Mouse (Mus musculus) MEL (cell line): ENCODE data around the gene Rnaseh2c.

Source experiments
- HCFC1 ChIP-seq: IDR thresholded peaks from 2 replicates; pipeline ENCODE4 v1.6.1; 2012; ENCODE audit warnings: low read depth, mild to moderate bottlenecking, inconsistent platforms, low read length, improper control_type of control experiment, moderate library complexity
- SMC3 ChIP-seq: IDR thresholded peaks from 2 replicates; pipeline ENCODE4 v1.6.1; 2011; ENCODE audit warnings: low read depth, low read length, improper control_type of control experiment
- TCF12 ChIP-seq: IDR thresholded peaks from 2 replicates; pipeline ENCODE4 v1.6.1; 2014; ENCODE audit warnings: low read depth, mild to moderate bottlenecking, inconsistent platforms, low read length, improper control_type of control experiment, moderate library complexity
- ZNF384 ChIP-seq: IDR thresholded peaks from 2 replicates; pipeline ENCODE4 v1.6.1; 2012; ENCODE audit warnings: low read depth, mild to moderate bottlenecking, inconsistent platforms, low read length, improper control_type of control experiment

DNA sequence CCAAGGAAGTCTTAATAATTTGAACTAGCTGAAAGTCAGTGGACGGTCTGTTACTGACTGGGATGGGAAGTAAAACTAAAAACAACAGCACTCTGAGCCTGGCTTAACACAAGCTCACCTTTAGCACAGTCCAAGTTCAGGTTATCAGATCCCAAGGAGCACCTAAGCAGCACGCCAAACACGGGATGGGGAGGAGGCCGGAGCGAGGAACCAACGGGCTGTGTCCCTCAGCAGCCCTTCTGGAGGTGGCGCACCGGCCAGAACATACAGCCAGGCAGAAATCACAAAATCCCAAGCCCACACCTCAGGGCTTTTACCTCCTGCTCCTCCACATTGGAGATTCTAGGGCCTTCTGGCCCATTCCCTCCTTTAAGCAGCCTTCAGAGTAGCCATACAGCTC is 42.9 kb upstream of the Rnaseh2c start:
- TF ChIP-seq TCF12 (no peak), HCFC1 (no peak), SMC3 (no peak), ZNF384 (no peak)
